Mouse (Mus musculus) midbrain, postnatal 0 days (tissue): ENCODE measurements around the gene Fabp7. TPM values are rescaled to one million over a fixed set of nuclear protein-coding genes. Genes with fewer than 3 reads are reported as not detected.
A peak's percentile ranks its signal among the peaks of the same experiment; 100 is the strongest.

ENCODE experiments used
- ATAC-seq: fragments of 200-750 bp; cut with Nextera tagmentation; 2 replicates; pipeline ENCODE4 v1.8.0; 2017; ENCODE audit warnings: moderate number of reproducible peaks, mild to moderate bottlenecking, moderate TSS enrichment, moderate library complexity; ENCODE audit not compliant: low FRiP score
- DNase-seq: peaks from one replicate; pipeline ENCODE4 v3.0.0-alpha.2; 2015; ENCODE audit warnings: low spot score
- H3K27ac ChIP-seq: fragments of 300-500 bp; sonication (generic); 2 replicates; pipeline ENCODE4 v1.5.1; 2014; ENCODE audit warnings: low read depth, mild to moderate bottlenecking, low read length, mixed read lengths
- H3K27me3 ChIP-seq: fragments of 300-500 bp; sonication (generic); 2 replicates; pipeline ENCODE4 v1.6.1; 2014; ENCODE audit warnings: low read length, control low read depth, mixed read lengths; ENCODE audit not compliant: insufficient read depth
- H3K36me3 ChIP-seq: fragments of 300-500 bp; sonication (generic); 2 replicates; pipeline ENCODE4 v1.6.1; 2014; ENCODE audit warnings: low read length, control low read depth, mixed read lengths; ENCODE audit not compliant: insufficient read depth
- H3K4me1 ChIP-seq: fragments of 300-500 bp; sonication (generic); 2 replicates; pipeline ENCODE4 v1.6.1; 2014; ENCODE audit warnings: mild to moderate bottlenecking, control low read depth, antibody characterized with exemption, low read length, mixed read lengths; ENCODE audit not compliant: insufficient read depth
- H3K4me2 ChIP-seq: fragments of 300-500 bp; sonication (generic); 2 replicates; pipeline ENCODE4 v1.6.1; 2014; ENCODE audit warnings: low read depth, mild to moderate bottlenecking, low read length, mixed read lengths; ENCODE audit not compliant: poor library complexity, severe bottlenecking
- H3K4me3 ChIP-seq: fragments of 300-500 bp; sonication (generic); 2 replicates; pipeline ENCODE4 v1.5.1; 2014; ENCODE audit warnings: low read depth, mild to moderate bottlenecking, low read length, moderate library complexity
- H3K9ac ChIP-seq: fragments of 300-500 bp; sonication (generic); replicated peaks from 2 replicates; pipeline ENCODE4 v1.6.1; 2014; ENCODE audit warnings: mild to moderate bottlenecking, low read length, moderate library complexity, mixed read lengths; ENCODE audit not compliant: poor library complexity, severe bottlenecking
- H3K9me3 ChIP-seq: fragments of 300-500 bp; sonication (generic); 2 replicates; pipeline ENCODE4 v1.6.1; 2016; ENCODE audit warnings: low read length, control low read depth
- CTCF ChIP-seq: IDR thresholded peaks from 2 replicates; pipeline ENCODE4 v1.5.1; 2016; ENCODE audit warnings: antibody characterized with exemption, mild to moderate bottlenecking
- WGBS: fragments of 180-500 bp; shearing (Covaris S2); extraction: QIAGEN DNeasy Blood & Tissue Kit; methylation state at CpG from one replicate; pipeline ENCODE4 v1.1.7; 2014; 5-methylcytosine and 5-hydroxymethylcytosine counted together
- polyA plus RNA-seq: library from polyadenylated mRNA; unstranded; fragments of >200 nt; fragmentation: Nextera tagmentation; extraction: Ambion mirVana; gene quantifications from 2 replicates; pipeline ENCODE4 v1.2.1, GENCODE M21; 2015
- total RNA-seq: library from RNA; depleted of rRNA; stranded (reverse); fragments of >200 nt; gene quantifications from 2 replicates; pipeline ENCODE4 v1.2.3, GENCODE M21; 2014; rRNA removed

Fabp7 gene
- total and polyA plus RNA-seq, 2 experiments from 2014 or later = 717 to 2,744 TPM

DNA sequence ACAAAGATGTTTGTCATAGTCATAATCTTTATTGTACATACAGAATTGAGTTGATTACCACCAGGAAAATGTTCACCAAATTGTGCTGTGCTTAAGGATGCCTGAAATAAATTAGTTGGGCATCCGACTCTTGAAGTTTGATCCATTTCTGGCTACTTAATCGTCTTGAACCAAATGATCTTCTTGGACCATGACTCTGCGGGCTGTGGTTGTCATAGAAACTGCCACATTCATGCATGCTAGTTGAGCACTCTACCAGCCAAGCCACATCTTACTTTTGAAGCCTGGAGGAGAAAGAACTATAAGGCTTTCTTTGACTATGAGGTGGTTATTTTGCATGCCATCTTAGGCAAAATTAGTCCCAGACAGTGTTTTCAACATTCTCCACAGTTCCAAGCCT lies 44.9 kb downstream of the Fabp7 start:
- TF ChIP-seq CTCF = no peak
- H3K4me3 ChIP-seq = no peak overlapping the region
- H3K9ac ChIP-seq = no peak overlapping the region
- H3K9me3 ChIP-seq = no peaks in the 10 kb centered on the region
- ATAC-seq = peak; percentile 66; the same call in 1 of the 2 replicates
- no peak overlapping the region for H3K27ac ChIP-seq
- H3K27me3 ChIP-seq = no peaks in the 10 kb centered on the region
- WGBS = 31% methylated on average over 3 of the region's 3 CpGs
- H3K36me3 ChIP-seq = no peaks in the 10 kb centered on the region
- no peaks in the 10 kb centered on the region for H3K4me1 ChIP-seq
- H3K4me2 ChIP-seq = no peak overlapping the region
- peak; percentile 49 for DNase-seq

DNA sequence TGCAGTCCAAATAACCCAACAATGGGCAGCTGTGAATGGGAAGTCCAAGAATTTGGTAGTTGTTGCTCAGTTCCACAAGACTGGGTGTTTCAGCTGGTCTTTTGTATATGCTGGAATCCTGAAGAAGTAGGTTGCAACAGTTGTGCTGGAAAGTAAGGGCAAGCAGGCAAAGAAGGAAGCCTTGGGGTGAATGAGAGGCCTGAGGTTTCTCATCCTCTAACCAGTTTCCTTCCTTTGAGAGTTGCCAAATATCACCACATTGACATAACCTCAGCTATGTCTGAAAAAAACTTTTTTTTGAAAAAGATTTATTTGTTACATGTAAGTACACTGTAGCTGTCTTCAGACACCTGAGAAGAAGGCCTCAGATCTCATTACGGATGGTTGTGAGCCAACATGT lies 50.4 kb downstream of the Fabp7 start:
- WGBS = 100% methylated on average over 1 of the region's 1 CpGs
- ATAC-seq (no peak), DNase-seq (no peak)
- no peaks in the 10 kb centered on the region for H3K27me3 ChIP-seq
- H3K4me1 ChIP-seq = no peaks in the 10 kb centered on the region
- H3K27ac ChIP-seq = no peak overlapping the region
- no peaks in the 10 kb centered on the region for H3K9me3 ChIP-seq
- no peak overlapping the region for H3K9ac ChIP-seq
- H3K4me3 ChIP-seq = no peak overlapping the region
- no peak for TF ChIP-seq CTCF
- H3K4me2 ChIP-seq = no peak overlapping the region
- H3K36me3 ChIP-seq = no peaks in the 10 kb centered on the region

DNA sequence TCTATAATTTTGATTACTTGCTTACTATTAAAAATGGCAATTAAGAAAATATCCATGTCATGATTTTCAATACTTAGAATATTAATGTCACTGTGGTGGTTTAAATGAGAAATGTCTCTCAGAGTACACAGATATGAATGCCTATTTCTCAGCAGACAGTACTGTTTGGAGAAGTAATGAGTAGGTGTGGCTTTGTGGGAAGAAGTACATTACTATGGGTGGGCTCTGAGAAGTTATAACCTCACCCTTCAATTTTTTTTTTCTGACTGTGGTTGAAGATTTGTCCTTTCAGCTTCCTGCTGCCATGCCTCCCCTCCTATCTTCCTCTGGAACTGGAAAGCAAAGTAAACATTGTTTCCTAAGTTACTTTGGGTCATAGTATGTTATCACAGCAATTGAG lies 51.3 kb downstream of the Fabp7 start:
- no peaks in the 10 kb centered on the region for H3K9me3 ChIP-seq
- no peak overlapping the region for H3K9ac ChIP-seq
- no peaks in the 10 kb centered on the region for H3K27me3 ChIP-seq
- H3K4me3 ChIP-seq = no peak overlapping the region
- H3K4me2 ChIP-seq = no peak overlapping the region
- DNase-seq (no peak), ATAC-seq (no peak)
- H3K36me3 ChIP-seq = no peaks in the 10 kb centered on the region
- no peak for TF ChIP-seq CTCF
- no peaks in the 10 kb centered on the region for H3K4me1 ChIP-seq
- H3K27ac ChIP-seq = no peak overlapping the region

Other genes starting within 250 kb of the Fabp7 start
- 0.60 and 0.80 TPM in 2 replicates for gene Pkib, start 152.9 kb upstream of the Fabp7 start, total RNA-seq
- gene Pkib, start 152.9 kb upstream of the Fabp7 start, polyA plus RNA-seq = 3.2 and 6.7 TPM in 2 replicates
- gene Smpdl3a, start 9.5 kb downstream of the Fabp7 start, total RNA-seq = 28.9 and 31.7 TPM in 2 replicates
- gene Smpdl3a, start 9.5 kb downstream of the Fabp7 start, polyA plus RNA-seq = 31.0 and 33.4 TPM in 2 replicates